Mouse (Mus musculus): ENCODE results near the gene Slit3.

The Slit3 gene

DNA sequence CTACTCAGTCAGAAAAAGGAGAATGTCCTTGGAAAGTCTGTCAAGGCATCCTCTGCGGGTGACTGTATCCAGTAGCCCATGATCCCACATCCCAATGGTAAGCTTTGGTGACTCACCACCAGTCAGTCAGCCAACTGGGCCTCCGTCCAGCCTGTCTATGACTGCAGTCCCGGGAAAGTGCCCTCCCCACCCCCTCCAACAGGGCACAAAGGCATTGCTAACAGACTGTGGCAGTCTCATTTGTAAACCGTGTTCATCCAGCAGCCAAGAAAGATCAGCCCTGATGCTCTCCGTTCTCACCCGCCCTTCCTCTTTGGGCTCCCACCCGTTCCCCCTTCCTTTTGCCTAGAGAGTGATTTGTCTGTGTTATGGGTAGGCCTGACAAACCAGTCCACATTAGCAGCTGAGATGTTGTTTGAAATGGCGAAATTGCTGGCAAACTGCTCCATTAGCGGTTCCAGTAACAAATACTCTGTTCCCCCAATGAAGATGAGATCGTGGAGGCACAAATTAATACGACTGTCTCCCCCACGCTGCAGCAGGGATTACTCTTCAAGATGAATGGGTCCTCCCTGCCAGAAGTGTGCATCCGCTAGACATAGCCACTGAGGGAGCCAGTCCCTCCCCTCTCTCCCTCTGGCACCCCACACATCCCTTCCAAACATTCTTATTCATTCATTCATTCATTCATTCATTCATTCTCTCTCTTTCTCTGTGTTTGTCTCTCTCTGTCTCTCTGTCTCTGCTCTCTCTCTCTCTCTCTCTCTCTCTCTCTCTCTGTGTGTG, 466.3 kb downstream of the Slit3 start:
- peak; percentile 70 for DNase-seq (ENCODE audit: low spot score)

DNA sequence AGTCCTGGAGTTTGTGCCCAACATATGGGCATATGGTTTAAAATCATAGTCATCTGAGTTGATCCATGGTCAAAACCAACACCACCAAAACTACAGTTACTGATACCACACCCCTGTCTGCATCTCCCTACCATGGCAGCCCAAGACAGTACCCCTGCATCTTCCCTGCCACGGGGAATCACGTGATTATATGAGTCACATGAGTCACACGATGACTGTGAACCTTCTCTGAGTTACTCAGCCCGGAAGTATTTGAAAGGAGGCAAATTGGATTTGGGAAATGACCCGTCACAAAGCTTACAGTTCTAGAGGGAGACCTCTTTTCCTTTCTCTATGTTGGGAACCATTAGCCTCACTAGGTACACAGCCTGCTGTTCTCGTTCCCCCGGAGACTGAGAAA, 468.9 kb downstream of the Slit3 start:
- no peak for DNase-seq (ENCODE audit: low spot score)

GRCm38 (mm10) chr11:35593146-35594034, 472.4 kb downstream of the Slit3 start:
- DNase-seq (ENCODE audit: low spot score), result no peak

- DNase-seq (ENCODE audit: low spot score), result no peak
These were observed 475.0 kb downstream of the Slit3 start for GRCm38 (mm10) chr11:35596064-35596463.

DNA sequence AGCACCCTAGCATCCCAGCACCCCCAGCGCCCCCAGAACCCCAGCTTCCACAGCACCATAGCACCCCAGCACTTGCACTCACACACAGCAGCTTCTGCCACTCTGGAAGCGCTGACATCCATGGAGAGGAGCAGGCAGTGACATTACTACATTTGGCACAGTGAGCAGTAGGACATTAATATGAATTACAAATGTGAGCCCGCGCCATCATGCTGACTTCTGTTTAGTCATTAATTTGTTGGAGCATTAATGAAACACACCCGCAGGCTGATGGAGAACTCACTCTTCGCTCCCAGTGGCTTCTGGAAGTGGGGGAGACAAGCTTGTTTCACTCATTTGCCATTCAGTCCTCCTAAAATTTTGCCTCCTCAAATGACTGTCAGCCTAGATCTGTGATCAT, 476.9 kb downstream of the Slit3 start:
- no peak for DNase-seq (ENCODE audit: low spot score)

GRCm38 (mm10) chr11:35598732-35599131, 477.7 kb downstream of the Slit3 start:
- DNase-seq (ENCODE audit: low spot score), result no peak

DNA sequence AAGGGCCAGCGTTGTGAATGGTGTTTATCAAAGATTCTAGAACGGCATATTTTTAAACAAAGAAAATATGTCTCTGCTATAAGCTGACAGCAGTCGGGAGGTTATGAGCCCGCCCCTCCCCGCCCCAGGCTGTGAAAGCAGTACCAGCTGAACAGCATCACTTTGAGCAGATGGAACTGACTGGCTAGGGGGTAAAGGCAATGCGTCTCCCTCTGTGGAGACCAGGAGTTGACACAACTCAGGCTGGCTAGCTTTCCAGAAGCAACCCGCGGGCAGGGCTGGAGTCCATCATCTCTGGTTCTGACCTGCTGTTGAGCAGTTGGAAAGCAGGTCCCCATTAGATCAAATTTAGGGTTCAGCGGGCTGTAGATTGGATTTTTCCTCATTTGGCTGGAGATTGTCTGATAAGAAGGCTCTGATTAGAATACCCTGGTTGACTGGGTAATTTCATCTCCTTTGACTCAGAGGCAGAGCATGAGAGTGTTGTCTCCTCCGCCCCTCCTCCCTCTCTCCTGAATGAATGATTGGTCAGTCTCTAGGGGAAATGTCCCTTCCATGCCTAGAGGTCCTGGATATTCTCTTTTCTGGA, 480.7 kb downstream of the Slit3 start:
- DNase-seq (ENCODE audit: low spot score), result no peak

GRCm38 (mm10) chr11:35602586-35602985, 481.6 kb downstream of the Slit3 start:
- DNase-seq (ENCODE audit: low spot score), result no peak

DNA sequence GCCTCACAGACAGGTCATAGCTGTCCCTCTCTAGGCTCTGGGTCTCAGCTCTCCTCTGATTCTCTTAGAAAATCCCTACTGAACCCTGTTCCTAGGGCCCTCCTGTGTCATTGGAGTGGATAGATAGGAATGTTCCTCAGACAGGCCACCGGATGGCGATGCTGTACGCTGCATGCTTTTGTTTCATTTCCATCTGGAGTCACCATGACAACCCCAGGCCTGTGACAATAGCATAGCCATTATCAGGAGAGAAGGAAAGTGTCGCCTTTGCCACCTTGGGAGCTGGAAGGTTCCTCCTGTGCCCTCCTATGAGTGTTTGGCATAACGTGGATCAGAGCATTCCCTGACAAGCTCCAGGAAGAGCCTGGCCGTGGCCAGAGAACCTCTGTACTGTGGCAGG, 482.9 kb downstream of the Slit3 start:
- DNase-seq (ENCODE audit: low spot score), result no peak

GRCm38 (mm10) chr11:35604848-35605790, 484.1 kb downstream of the Slit3 start:
- no peak for DNase-seq (ENCODE audit: low spot score)

GRCm38 (mm10) chr11:35607191-35607590, 486.2 kb downstream of the Slit3 start:
- DNase-seq (ENCODE audit: low spot score), result no peak

DNA sequence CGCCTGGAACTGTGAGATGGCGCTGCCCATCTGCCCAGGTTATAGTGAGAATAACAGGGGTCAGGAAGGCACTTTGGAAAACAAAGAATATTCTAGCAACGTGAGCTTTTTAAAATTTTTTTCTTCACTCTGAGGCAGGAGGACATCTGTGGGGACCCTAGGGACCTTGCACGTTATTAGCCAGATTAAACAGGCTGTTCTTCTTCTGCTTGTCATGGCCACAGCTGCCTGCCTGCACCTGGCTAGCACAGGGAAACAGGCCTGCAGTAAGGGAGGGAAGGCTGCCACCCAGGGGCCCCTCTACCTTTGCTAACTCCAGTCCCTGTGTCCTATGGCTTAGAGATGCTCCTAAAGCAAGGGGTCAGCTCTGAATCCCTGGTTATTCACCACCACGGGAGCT, 487.8 kb downstream of the Slit3 start:
- no peak for DNase-seq (ENCODE audit: low spot score)

- no peak for DNase-seq (ENCODE audit: low spot score)
These were observed 491.4 kb downstream of the Slit3 start for GRCm38 (mm10) chr11:35612262-35612896.

DNA sequence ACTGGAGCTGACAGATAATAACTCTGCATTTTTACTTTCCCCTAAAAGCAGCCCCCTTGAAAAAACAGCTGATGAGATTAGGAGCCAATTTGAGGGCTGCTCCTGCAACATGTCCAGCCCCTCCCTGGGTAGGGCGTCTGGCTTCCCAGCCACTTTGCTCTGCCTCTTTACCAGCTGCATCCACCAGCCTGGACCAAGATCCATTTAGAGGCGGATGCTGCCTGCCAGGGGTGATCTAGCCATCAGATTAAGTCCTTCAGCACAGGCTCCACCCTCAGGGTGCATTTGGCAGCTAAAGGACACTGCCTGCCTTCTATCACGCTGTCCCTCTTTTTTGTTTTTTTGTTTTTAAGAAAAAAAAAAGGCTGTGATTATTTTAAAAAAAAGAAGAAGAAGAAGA, 493.5 kb downstream of the Slit3 start:
- DNase-seq (ENCODE audit: low spot score), result no peak

DNA sequence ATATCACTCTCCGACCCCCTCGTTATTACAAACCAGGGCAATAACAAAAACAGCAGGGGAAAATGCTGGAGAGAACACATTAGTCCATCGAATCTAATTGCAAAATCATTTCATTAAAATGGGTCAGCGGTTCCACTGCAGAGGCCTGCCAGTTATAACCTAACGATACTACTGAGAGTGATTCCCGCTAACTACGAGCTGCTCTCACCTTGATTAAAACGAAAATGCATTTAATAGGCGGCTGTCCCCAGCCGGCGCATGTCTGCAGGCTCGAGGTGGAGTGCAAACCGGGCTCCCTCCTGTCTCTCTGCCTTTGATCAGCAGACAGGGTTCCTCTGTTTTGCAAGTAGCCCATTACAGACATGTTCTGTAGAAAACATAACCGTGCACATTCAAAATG, 498.4 kb downstream of the Slit3 start:
- no peak for DNase-seq (ENCODE audit: low spot score)

DNA sequence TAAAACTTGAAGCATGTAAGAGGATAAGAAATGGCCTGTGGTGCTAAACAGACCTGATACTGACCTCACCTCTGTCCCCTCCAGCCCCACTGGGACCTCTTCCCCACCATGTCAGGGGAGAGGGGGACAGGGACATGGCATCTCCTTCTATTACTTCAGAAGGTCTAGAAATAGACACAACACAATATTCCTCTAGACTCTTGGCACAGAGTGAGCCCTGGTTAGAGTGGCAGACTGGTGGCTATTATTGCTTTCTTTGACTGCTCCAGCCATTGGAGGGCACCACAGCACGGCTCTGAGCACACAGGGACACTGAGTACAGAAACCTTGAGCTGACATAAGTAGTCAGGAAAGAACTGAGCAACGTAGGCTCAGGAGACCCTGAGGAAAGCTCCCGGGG, 501.7 kb downstream of the Slit3 start:
- no peak for DNase-seq (ENCODE audit: low spot score)

- no peak for DNase-seq (ENCODE audit: low spot score)
These were observed 503.7 kb downstream of the Slit3 start for GRCm38 (mm10) chr11:35624515-35625270.

DNA sequence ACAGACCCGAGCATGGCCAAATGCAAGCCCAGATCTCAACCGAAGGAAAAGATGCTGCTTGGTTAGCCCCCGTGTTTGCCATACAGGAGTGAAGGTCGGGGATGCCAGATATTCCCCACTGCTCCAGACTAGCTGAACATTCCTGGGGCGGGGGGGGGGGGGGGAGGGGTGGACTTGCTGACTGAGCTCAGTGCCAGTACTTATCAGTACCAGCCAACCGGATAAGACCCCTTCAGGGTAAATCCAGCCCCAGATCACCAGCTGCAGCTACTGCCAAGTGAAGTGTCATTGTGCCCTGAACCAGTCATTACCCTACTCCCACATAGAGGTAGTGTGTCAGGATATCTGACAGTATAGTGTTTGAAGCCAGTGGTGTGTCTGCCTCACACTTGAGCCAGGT, 504.6 kb downstream of the Slit3 start:
- DNase-seq (ENCODE audit: low spot score), result no peak

DNA sequence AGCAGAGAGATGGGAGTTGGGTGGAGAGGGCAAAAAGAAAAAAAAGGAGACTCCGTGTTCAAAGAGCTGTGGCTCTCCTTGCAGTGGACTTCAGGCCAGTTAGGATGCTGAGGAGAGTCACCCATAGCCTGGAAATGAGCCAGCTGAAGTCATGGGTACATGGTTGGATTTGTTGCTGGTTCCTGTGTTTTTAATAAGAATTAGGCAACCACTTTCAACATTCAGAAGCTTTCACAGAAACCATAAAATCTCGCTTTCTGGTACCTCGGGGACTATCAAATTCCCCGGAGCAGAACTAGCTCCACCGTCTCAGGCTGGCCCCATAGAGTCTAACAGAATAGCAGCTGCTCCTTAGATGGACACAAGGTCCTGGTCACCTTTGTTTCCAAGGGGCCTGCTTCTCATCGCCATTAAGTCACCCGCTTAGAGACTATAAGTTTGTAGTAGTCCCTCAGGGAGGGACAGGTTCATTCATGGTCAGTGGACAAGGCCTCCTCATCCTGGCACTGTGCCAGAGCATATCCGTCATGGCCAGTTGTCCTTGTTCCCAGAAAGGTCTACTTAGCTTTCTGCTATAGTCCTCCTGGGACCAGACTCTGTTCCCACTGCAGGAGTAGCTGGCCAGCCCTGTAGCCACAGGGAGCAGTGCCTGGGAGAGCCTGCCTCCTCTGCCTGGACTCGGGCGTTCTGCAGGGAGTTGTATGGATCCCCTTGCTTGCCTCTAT, 505.3 kb downstream of the Slit3 start:
- DNase-seq (ENCODE audit: low spot score), result peak; percentile 20

DNA sequence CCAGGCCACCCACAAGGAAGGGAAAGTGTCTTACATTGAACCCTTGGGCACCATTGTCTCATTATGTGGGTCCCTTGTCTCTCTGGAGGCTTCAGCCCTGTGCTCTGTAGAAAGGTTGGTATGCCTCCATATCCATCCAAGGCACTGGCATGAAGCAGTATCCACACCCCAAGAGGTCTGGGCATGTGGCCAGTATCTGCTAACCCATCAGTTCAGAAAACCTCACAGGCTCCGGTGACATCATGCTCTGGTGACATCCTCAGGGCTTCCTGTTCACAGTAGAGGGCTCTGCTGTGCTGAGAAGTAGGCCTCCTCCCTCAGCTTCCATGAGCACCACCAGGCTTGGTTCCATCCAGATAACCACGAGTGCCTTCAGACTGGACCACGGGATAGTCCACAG, 506.8 kb downstream of the Slit3 start:
- DNase-seq (ENCODE audit: low spot score), result no peak
